Mouse (Mus musculus): Measurements from ENCODE around the gene E2f4. TPM values are rescaled to one million over a fixed set of nuclear protein-coding genes. Genes with fewer than 3 reads are reported as not detected.

E2f4 gene
- polyA plus RNA-seq, 1 experiment from 2014 or later: 41.6 TPM

DNA sequence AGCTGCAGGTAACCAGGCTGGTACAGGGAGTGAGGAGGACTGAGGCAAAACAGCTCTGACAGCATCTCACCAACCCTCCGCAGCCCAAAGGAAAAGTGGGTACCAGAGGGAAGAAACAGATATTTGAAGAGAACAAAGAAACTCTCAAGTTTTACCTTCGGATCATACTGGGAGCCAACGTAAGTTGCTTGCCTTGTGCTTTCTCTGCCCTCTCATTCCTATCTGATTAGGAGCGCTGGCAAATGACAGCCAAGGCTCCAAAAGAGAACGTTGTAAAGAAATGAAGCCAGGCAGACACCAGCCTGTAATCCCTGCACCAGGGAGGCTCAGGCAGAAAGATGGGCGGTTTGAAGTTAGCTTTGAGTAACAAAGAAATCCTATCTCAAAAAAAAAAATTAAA, 29.5 kb downstream of the E2f4 start:
- Histone ChIP-seq H3K36me3 (peaks cover 47% of the 10 kb centered on the region), H3K4me3 (replicated peaks) (peak overlapping the region; percentile 76)
- WGBS: 44% methylated on average over 6 of the region's 6 CpGs

DNA sequence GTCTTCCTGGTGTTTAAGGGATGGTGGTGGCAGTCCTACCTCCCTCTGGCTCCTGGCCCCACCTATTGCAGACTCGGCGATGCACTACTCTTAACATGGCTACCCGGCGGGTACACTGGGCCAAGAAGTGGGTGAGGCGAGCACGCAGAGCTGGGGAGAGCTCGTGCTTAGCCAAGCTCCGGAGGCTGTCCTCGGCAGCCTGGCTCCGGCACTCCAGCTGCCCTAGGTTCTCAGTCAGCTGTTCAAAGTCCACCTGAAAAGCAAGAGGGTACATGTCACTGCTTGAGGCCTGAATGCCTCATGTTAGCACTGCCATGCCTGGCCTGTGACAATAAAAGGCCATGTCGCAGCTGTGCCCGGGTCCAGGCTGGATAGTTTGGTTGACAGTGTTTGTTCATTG, 32.9 kb downstream of the E2f4 start:
- H3K4me3 ChIP-seq (replicated peaks): no peak overlapping the region
- ATAC-seq (ENCODE audit: low FRiP score): no peak
- no peaks in the 10 kb centered on the region for H3K27me3 ChIP-seq (replicated peaks)
- no peak overlapping the region for H3K9ac ChIP-seq (replicated peaks)
- H3K27ac ChIP-seq (replicated peaks): no peak overlapping the region
- H3K4me1 ChIP-seq: peaks cover 18% of the 10 kb centered on the region
- 95% methylated on average over 12 of the region's 12 CpGs for WGBS
- H3K4me2 ChIP-seq: no peak overlapping the region
- H3K9me3 ChIP-seq (replicated peaks): no peaks in the 10 kb centered on the region
- peaks cover 52% of the 10 kb centered on the region for H3K36me3 ChIP-seq

More for the DNA sequence above, 29.5 kb downstream of the E2f4 start:
- Histone ChIP-seq H3K27me3 (replicated peaks) (no peaks in the 10 kb centered on the region), H3K9me3 (replicated peaks) (no peaks in the 10 kb centered on the region), H3K4me2 (peak overlapping the region; percentile 77), H3K27ac (replicated peaks) (peak overlapping the region; percentile 87), H3K9ac (replicated peaks) (peak overlapping the region; percentile 70), H3K4me1 (peaks cover 28% of the 10 kb centered on the region)
- no peak for ATAC-seq (ENCODE audit: low FRiP score)

DNA sequence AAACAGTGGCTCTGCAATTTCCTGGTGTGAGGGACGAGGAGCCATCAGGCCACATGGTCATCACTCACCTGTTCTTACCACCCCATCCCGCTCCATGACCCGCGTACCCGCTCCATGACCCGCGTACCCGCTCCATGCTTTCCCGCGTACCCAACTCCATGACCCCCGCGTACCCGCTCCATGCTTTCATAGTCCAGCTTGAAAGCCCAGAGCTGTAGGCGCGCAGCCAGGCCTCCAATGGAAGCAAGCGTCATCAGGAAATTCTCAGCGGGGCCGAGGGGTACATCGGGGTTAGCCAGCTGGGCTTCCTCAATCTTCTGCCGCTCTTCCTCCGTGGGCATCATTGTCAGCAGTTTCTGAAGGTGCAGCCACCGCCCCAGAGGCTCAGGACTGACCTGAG, 34.0 kb downstream of the E2f4 start:
- Histone ChIP-seq H3K4me1 (peaks cover 16% of the 10 kb centered on the region), H3K9ac (replicated peaks) (no peak overlapping the region), H3K27ac (replicated peaks) (no peak overlapping the region), H3K27me3 (replicated peaks) (no peaks in the 10 kb centered on the region), H3K4me3 (replicated peaks) (no peak overlapping the region), H3K36me3 (peaks cover 52% of the 10 kb centered on the region), H3K9me3 (replicated peaks) (no peaks in the 10 kb centered on the region), H3K4me2 (no peak overlapping the region)
- 95% methylated on average over 22 of the region's 22 CpGs for WGBS
- no peak for ATAC-seq (ENCODE audit: low FRiP score)

DNA sequence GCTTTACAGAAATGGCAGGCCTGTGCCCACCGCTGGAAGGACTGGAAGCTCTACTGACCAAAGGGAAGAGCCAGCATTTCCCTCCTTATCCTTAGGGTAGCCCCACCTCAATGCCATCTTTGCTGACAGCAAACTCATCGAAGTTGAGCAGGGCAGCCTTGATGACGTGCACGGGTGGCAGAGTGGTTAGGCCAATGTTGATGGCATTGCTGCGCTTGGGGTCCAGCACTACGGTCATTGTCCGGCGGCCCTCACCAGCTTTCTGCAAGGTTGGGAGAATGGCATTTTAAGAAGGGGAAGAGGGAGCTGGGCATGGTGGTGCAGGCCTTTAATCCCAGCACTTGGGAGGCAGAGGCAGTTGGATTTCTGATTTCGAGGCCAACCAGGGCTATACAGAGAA, 34.5 kb downstream of the E2f4 start:
- Histone ChIP-seq H3K9ac (replicated peaks) (no peak overlapping the region), H3K36me3 (peaks cover 52% of the 10 kb centered on the region), H3K4me3 (replicated peaks) (no peak overlapping the region), H3K27me3 (replicated peaks) (no peaks in the 10 kb centered on the region), H3K9me3 (replicated peaks) (no peaks in the 10 kb centered on the region), H3K4me2 (no peak overlapping the region), H3K4me1 (peaks cover 12% of the 10 kb centered on the region), H3K27ac (replicated peaks) (no peak overlapping the region)
- ATAC-seq (ENCODE audit: low FRiP score): no peak
- 98% methylated on average over 9 of the region's 9 CpGs for WGBS

GRCm38 (mm10) chr8:105332523-105332922, 35.1 kb downstream of the E2f4 start:
- Histone ChIP-seq H3K27ac (replicated peaks) (no peak overlapping the region), H3K4me3 (replicated peaks) (no peak overlapping the region), H3K4me2 (no peak overlapping the region), H3K27me3 (replicated peaks) (no peaks in the 10 kb centered on the region), H3K9ac (replicated peaks) (no peak overlapping the region), H3K36me3 (peaks cover 52% of the 10 kb centered on the region), H3K9me3 (replicated peaks) (no peaks in the 10 kb centered on the region), H3K4me1 (peaks cover 6% of the 10 kb centered on the region)
- ATAC-seq (ENCODE audit: low FRiP score): no peak
- 68% methylated on average over 2 of the region's 2 CpGs for WGBS

- 54% methylated on average over 32 of the region's 32 CpGs for WGBS
- H3K9me3 ChIP-seq (replicated peaks): no peaks in the 10 kb centered on the region
- H3K27me3 ChIP-seq (replicated peaks): no peaks in the 10 kb centered on the region
- H3K4me3 ChIP-seq (replicated peaks): peak overlapping the region; percentile 10; the same call in 1 of the 2 replicates
- peak; percentile 44; the same call in 1 of the 2 replicates for ATAC-seq (ENCODE audit: low FRiP score)
- H3K4me2 ChIP-seq: peak overlapping the region; percentile 26
- H3K36me3 ChIP-seq: peaks cover 15% of the 10 kb centered on the region
- no peaks in the 10 kb centered on the region for H3K4me1 ChIP-seq
- H3K27ac ChIP-seq (replicated peaks): no peak overlapping the region
- no peak overlapping the region for H3K9ac ChIP-seq (replicated peaks)
Measured at GRCm38 (mm10) chr8:105336373-105337130, 39.1 kb downstream of the E2f4 start.

DNA sequence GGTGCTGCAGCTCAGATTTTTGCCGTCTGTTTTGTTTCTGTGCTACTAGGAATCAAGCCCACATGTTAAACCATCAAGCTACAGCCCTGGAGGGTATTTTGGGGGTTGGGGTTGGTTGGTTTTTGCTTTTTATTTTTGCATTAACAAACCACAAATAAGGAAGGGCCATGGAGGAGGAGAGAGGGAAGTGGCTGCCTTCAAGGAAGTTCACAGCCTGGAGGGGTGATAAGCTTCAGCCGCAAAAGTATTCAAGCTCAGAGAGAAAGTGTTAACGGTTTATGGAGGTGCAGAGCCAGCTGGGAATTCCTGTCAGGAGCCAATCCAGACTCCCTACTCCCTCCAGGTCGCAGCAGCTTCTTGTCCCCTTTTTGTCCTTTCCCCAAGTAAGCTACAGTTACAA, 41.5 kb downstream of the E2f4 start:
- no peak for ATAC-seq (ENCODE audit: low FRiP score)
- Histone ChIP-seq H3K9ac (replicated peaks) (no peak overlapping the region), H3K36me3 (peaks cover 5% of the 10 kb centered on the region; the same call in 1 of the 2 replicates), H3K4me1 (no peaks in the 10 kb centered on the region), H3K9me3 (replicated peaks) (no peaks in the 10 kb centered on the region), H3K4me2 (no peak overlapping the region), H3K27me3 (replicated peaks) (no peaks in the 10 kb centered on the region), H3K27ac (replicated peaks) (no peak overlapping the region), H3K4me3 (replicated peaks) (no peak overlapping the region)
- 55% methylated on average over 4 of the region's 4 CpGs for WGBS

- H3K4me3 ChIP-seq (replicated peaks): no peak overlapping the region
- no peaks in the 10 kb centered on the region for H3K27me3 ChIP-seq (replicated peaks)
- WGBS: 89% methylated on average over 6 of the region's 6 CpGs
- no peak for ATAC-seq (ENCODE audit: low FRiP score)
- no peaks in the 10 kb centered on the region for H3K36me3 ChIP-seq
- H3K4me2 ChIP-seq: no peak overlapping the region
- no peak overlapping the region for H3K9ac ChIP-seq (replicated peaks)
- H3K9me3 ChIP-seq (replicated peaks): no peaks in the 10 kb centered on the region
- no peak overlapping the region for H3K27ac ChIP-seq (replicated peaks)
- H3K4me1 ChIP-seq: no peaks in the 10 kb centered on the region; the same call in 1 of the 2 replicates
Measured at GRCm38 (mm10) chr8:105339886-105340635, 42.6 kb downstream of the E2f4 start.

GRCm38 (mm10) chr8:105341399-105341798, 43.9 kb downstream of the E2f4 start:
- peaks cover under 1% of the 10 kb centered on the region for H3K27me3 ChIP-seq (replicated peaks)
- no peaks in the 10 kb centered on the region for H3K36me3 ChIP-seq
- WGBS: 49% methylated on average over 8 of the region's 8 CpGs
- no peak overlapping the region for H3K9ac ChIP-seq (replicated peaks)
- H3K4me1 ChIP-seq: peaks cover 7% of the 10 kb centered on the region
- no peak overlapping the region for H3K27ac ChIP-seq (replicated peaks)
- no peak overlapping the region for H3K4me3 ChIP-seq (replicated peaks)
- ATAC-seq (ENCODE audit: low FRiP score): no peak
- H3K4me2 ChIP-seq: no peak overlapping the region
- H3K9me3 ChIP-seq (replicated peaks): no peaks in the 10 kb centered on the region

DNA sequence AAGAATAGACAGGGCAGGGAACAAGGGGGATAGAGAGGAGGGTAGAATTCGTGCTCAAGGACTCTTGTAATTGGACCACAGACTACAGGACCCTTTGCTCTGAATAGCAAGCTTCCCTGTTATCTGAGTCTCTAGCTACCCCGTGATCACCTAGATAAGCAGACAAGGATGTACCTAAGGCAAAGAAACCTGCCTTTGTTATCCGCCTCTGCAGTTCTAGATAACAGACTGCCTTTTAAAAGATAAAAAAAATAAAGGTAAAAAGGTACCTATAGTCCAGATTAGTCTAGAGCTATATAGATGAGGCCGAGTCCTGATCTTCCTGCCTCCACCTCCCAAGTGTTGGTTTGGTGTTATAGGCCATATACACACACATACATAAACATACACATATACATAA, 45.3 kb downstream of the E2f4 start:
- H3K4me3 ChIP-seq (replicated peaks): no peak overlapping the region
- no peaks in the 10 kb centered on the region for H3K36me3 ChIP-seq
- peaks cover 13% of the 10 kb centered on the region for H3K27me3 ChIP-seq (replicated peaks)
- H3K27ac ChIP-seq (replicated peaks): no peak overlapping the region
- no peak overlapping the region for H3K4me2 ChIP-seq
- peaks cover 21% of the 10 kb centered on the region for H3K4me1 ChIP-seq
- no peak overlapping the region for H3K9ac ChIP-seq (replicated peaks)
- ATAC-seq (ENCODE audit: low FRiP score): no peak
- WGBS: 69% methylated on average over 4 of the region's 4 CpGs
- H3K9me3 ChIP-seq (replicated peaks): no peaks in the 10 kb centered on the region

DNA sequence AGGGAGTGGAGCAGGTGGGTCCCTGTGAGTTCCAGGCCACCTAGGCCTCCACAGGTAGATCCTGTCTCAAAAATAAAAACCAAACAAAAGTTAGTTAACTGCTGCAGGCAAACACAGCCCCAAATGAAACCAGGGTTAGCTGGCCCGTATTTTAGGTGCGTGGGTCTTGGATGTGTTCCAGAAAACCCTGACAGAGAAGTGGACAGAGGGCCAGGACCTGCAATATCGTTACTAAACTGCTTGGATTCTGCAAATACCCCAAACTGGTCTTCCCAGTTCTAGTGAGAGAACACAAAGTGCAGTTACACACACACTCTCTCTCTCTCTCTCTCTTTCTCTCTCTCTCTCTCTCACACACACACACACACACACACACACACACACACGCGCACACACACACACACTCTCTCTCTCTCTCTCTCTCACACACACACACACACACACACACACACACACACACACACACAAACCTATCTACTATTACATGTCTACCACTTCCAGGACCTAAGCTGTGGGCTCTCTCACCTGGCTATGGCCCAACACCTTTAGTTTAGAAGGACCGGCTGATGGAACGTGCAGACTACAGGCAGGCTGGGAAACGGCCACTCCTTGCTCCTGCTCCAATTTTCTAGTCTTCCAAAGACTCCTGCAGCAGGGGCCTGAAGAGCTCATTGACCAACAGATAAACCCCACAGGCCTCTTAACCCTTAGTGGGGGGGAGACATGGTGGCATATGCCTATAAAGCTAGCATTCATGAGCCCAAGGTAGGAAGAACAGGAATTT, 46.5 kb downstream of the E2f4 start:
- WGBS: 80% methylated on average over 7 of the region's 8 CpGs
- H3K4me2 ChIP-seq: no peak overlapping the region
- peaks cover 30% of the 10 kb centered on the region for H3K4me1 ChIP-seq
- no peak overlapping the region for H3K9ac ChIP-seq (replicated peaks)
- ATAC-seq (ENCODE audit: low FRiP score): no peak
- no peaks in the 10 kb centered on the region for H3K9me3 ChIP-seq (replicated peaks)
- no peak overlapping the region for H3K4me3 ChIP-seq (replicated peaks)
- H3K27me3 ChIP-seq (replicated peaks): peaks cover 13% of the 10 kb centered on the region
- H3K27ac ChIP-seq (replicated peaks): no peak overlapping the region
- H3K36me3 ChIP-seq: no peaks in the 10 kb centered on the region

Measured in neural tube, embryonic 15.5 days (tissue).